ENCODE assay signal across 8 mouse cellular contexts in the genomic region with DNA sequence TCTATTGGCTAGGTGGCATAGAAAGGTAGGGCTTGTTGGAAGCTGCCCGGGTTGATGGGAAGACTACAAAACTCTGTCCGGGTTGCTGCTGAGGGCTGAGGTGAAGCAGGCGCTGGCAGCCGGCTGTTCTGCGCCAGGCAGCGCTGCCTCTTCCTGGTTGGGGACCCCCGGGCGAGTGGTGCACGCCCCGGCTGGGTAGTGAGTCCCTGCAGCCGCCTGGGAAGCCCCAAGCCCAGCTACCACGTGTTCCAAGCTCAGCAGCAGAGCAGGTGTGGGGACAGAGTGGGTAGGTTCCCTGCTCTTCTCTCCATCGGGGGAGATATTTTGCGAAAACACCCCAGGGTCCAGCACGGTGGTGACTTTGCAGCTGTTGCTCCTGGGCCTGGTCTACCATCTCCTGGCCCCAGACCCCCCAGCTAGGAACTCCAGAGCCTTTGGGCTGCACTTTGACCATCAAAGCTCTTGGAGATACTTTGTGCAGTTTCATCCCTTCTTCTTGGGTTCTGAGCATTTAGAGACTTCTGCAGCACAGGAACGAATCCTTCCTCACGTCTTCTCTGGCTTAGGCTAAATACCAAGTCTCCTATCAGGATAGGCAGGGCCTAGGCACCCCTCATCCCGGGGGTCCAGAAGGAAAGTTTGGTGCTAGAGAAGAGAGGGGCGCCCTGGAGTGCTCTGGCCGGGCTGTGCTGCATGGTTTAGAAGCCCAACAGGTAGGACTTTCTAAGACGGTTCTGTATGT. TPM values are rescaled to one million over a fixed set of nuclear protein-coding genes. Genes with fewer than 3 reads are reported as not detected.
DNase-seq lines count a peak whose midpoint lies in the region; ATAC-seq lines count a peak whose summit lies in the region.

No protein-coding gene starts in this region.

- H3K4me3 ChIP-seq in lung, embryonic 16.5 days (ENCODE audit: low read length), result peak overlapping the region; percentile 77
- H3K4me3 ChIP-seq in forebrain, embryonic 15.5 days, result peak overlapping the region; percentile 88
- H3K4me3 ChIP-seq in limb, embryonic 12.5 days (replicated peaks), result peak overlapping the region; percentile 72
- peak overlapping the region; percentile 84 for H3K4me3 ChIP-seq in neural tube, embryonic 13.5 days

- H3K9me3 ChIP-seq in lung, embryonic 16.5 days (ENCODE audit: control insufficient read depth, low read length), result no peaks in the 10 kb centered on the region
- no peaks in the 10 kb centered on the region for H3K9me3 ChIP-seq in forebrain, embryonic 15.5 days
- H3K9me3 ChIP-seq in limb, embryonic 12.5 days, result no peaks in the 10 kb centered on the region
- H3K9me3 ChIP-seq in neural tube, embryonic 13.5 days, result no peaks in the 10 kb centered on the region

- peak overlapping the region; percentile 75 for H3K9ac ChIP-seq in lung, embryonic 16.5 days (ENCODE audit: low read length)
- H3K9ac ChIP-seq in forebrain, embryonic 15.5 days (replicated peaks), result peak overlapping the region; percentile 85
- peak overlapping the region; percentile 80 for H3K9ac ChIP-seq in limb, embryonic 12.5 days (replicated peaks)
- peak overlapping the region; percentile 87 for H3K9ac ChIP-seq in neural tube, embryonic 13.5 days

- no peak overlapping the region; the same call in 1 of the 2 replicates for H3K27ac ChIP-seq in lung, embryonic 16.5 days (ENCODE audit: low read length)
- peak overlapping the region; percentile 80 for H3K27ac ChIP-seq in forebrain, embryonic 15.5 days (replicated peaks)
- H3K27ac ChIP-seq in limb, embryonic 12.5 days, result peak overlapping the region; percentile 94
- H3K27ac ChIP-seq in neural tube, embryonic 13.5 days (replicated peaks), result peak overlapping the region; percentile 92

- 5% methylated on average over 21 of the region's 21 CpGs for WGBS in lung, embryonic 16.5 days
- 3% methylated on average over 21 of the region's 21 CpGs for WGBS in forebrain, embryonic 15.5 days
- 4% methylated on average over 21 of the region's 21 CpGs for WGBS in limb, embryonic 12.5 days
- WGBS in neural tube, embryonic 13.5 days, result 2% methylated on average over 21 of the region's 21 CpGs

- peak overlapping the region; percentile 89 for H3K4me2 ChIP-seq in lung, embryonic 16.5 days (ENCODE audit: low read depth, low read length)
- H3K4me2 ChIP-seq in forebrain, embryonic 15.5 days (replicated peaks), result peak overlapping the region; percentile 83
- H3K4me2 ChIP-seq in limb, embryonic 12.5 days, result peak overlapping the region; percentile 90
- H3K4me2 ChIP-seq in neural tube, embryonic 13.5 days, result peak overlapping the region; percentile 95

- H3K4me1 ChIP-seq in lung, embryonic 16.5 days (replicated peaks; ENCODE audit: control insufficient read depth, insufficient read depth, low read length), result peaks cover 27% of the 10 kb centered on the region
- H3K4me1 ChIP-seq in forebrain, embryonic 15.5 days, result peaks cover 38% of the 10 kb centered on the region
- peaks cover 30% of the 10 kb centered on the region for H3K4me1 ChIP-seq in limb, embryonic 12.5 days (replicated peaks)
- H3K4me1 ChIP-seq in neural tube, embryonic 13.5 days (replicated peaks), result peaks cover 62% of the 10 kb centered on the region

- no peak for ATAC-seq in lung, embryonic 16.5 days (ENCODE audit: low read depth)
- ATAC-seq in forebrain, embryonic 15.5 days (replicated peaks), result peak; percentile 36
- ATAC-seq in limb, embryonic 12.5 days (ENCODE audit: insufficient number of reproducible peaks, insufficient read depth, low FRiP score, low TSS enrichment, low read depth), result no peak
- peak; percentile 42 for ATAC-seq in neural tube, embryonic 13.5 days (ENCODE audit: low read depth)
- no peak for ATAC-seq in monocyte, adult 5-6 weeks (replicated peaks; ENCODE audit: insufficient number of reproducible peaks, low FRiP score, low TSS enrichment, poor library complexity, severe bottlenecking)

- no peaks in the 10 kb centered on the region for H3K36me3 ChIP-seq in lung, embryonic 16.5 days (ENCODE audit: control insufficient read depth, insufficient read depth, low read length)
- no peaks in the 10 kb centered on the region for H3K36me3 ChIP-seq in forebrain, embryonic 15.5 days
- no peaks in the 10 kb centered on the region for H3K36me3 ChIP-seq in limb, embryonic 12.5 days
- no peaks in the 10 kb centered on the region for H3K36me3 ChIP-seq in neural tube, embryonic 13.5 days

- no peak for DNase-seq in lung, postnatal 4 days
- DNase-seq in adrenal gland, postnatal 25 days, result peak; percentile 31
- DNase-seq in frontal cortex, adult 2 months (ENCODE audit: extremely low spot score in 1 of 2, low spot score in 1 of 2), result no peak

- H3K27me3 ChIP-seq in lung, embryonic 16.5 days (ENCODE audit: control insufficient read depth, insufficient read depth, low read depth, low read length), result peaks cover 6% of the 10 kb centered on the region; the same call in 1 of the 2 replicates
- H3K27me3 ChIP-seq in forebrain, embryonic 15.5 days, result peaks cover 10% of the 10 kb centered on the region; the same call in 1 of the 2 replicates
- H3K27me3 ChIP-seq in limb, embryonic 12.5 days, result peaks cover 38% of the 10 kb centered on the region
- peaks cover 23% of the 10 kb centered on the region for H3K27me3 ChIP-seq in neural tube, embryonic 13.5 days

RNA-seq across cellular contexts. Expression of a gene that starts 1.1 kb away (rescaled TPM):
- polyA plus RNA-seq in lung, embryonic 16.5 days (2015; fragmentation: Nextera tagmentation; extraction: Ambion mirVana), result 1.2 and 1.5 TPM in 2 replicates
- total RNA-seq in adrenal gland, postnatal 25 days (2021), result 34.0 and 44.0 TPM in 2 replicates
- polyA plus RNA-seq in forebrain, embryonic 15.5 days (2015; fragmentation: Nextera tagmentation; extraction: Ambion mirVana), result 3.1 TPM in 2 replicates
- polyA plus RNA-seq in limb, embryonic 12.5 days (2016; fragmentation: Nextera tagmentation; extraction: Ambion mirVana), result 2.5 and 3.1 TPM in 2 replicates
- polyA plus RNA-seq in neural tube, embryonic 13.5 days (2015; fragmentation: Nextera tagmentation; extraction: Ambion mirVana), result 2.6 and 3.6 TPM in 2 replicates
- polyA plus RNA-seq in frontal cortex, adult 2 months (2012; rRNA removed), result 32.8 and 34.6 TPM in 2 replicates
- total RNA-seq in monocyte, adult 5-6 weeks (2017), result 9.0 to 18.3 TPM (median 9.7 TPM) in 3 replicates

Comparison
In these comparisons a context has a peak if more than half of its experiments do, and no peak if none do; other contexts are left out.
1. ATAC-seq: peak in forebrain, embryonic 15.5 days (single experiment) and neural tube, embryonic 13.5 days (single experiment); none in lung, embryonic 16.5 days (single experiment), limb, embryonic 12.5 days (single experiment) and monocyte, adult 5-6 weeks (single experiment).
2. Peak in every context shown above with its lines, with median percentiles within 50 percentile points of each other: H3K4me2 ChIP-seq, H3K4me3 ChIP-seq and H3K9ac ChIP-seq.